Mouse (Mus musculus) C2C12 (cell line): ENCODE data around the gene Tsfm.

Source experiments
- CEBPB ChIP-seq: IDR thresholded peaks from one replicate; pipeline ENCODE4 v1.6.1; 2011; ENCODE audit warnings: low read depth, mild to moderate bottlenecking, control low read depth, moderate library complexity
- CTCF ChIP-seq: IDR thresholded peaks from one replicate; pipeline ENCODE4 v1.5.1; 2011; ENCODE audit not compliant: control insufficient read depth, insufficient read depth, insufficient read length
- FOSL1 ChIP-seq: IDR thresholded peaks from one replicate; pipeline ENCODE4 v1.8.0; 2011; ENCODE audit warnings: mild to moderate bottlenecking, low read length; ENCODE audit not compliant: poor library complexity, insufficient read depth, severe bottlenecking
- MAX ChIP-seq: IDR thresholded peaks from one replicate; pipeline ENCODE4 v1.6.1; 2011; ENCODE audit warnings: mild to moderate bottlenecking, control low read depth
- MYOD1 ChIP-seq: IDR thresholded peaks from one replicate; pipeline ENCODE4 v1.6.1; 2011; ENCODE audit warnings: low read depth; ENCODE audit not compliant: control insufficient read depth, insufficient read length
- USF1 ChIP-seq: IDR thresholded peaks from one replicate; pipeline ENCODE4 v1.6.1; 2011; ENCODE audit warnings: low read depth, mild to moderate bottlenecking, control low read depth, moderate library complexity

- no peak for TF ChIP-seq MYOD1
- TF ChIP-seq CTCF, result no peak
- TF ChIP-seq MAX, result no peak
- TF ChIP-seq CEBPB, result no peak
- TF ChIP-seq USF1, result no peak
- TF ChIP-seq FOSL1, result no peak
Observed at GRCm38 (mm10) chr10:126971363-126972050, 59.1 kb downstream of the Tsfm start.
